Mouse (Mus musculus) ES-Bruce4 (cell line): ENCODE measurements around the gene Cdh11. TPM values are rescaled to one million over a fixed set of nuclear protein-coding genes. Genes with fewer than 3 reads are reported as not detected.

Source experiments
- H3K27ac ChIP-seq: 2 replicates; pipeline ENCODE4 v1.5.1; 2012; ENCODE audit warnings: low read length, inconsistent platforms; ENCODE audit not compliant: insufficient read depth
- H3K27me3 ChIP-seq: 2 replicates; pipeline ENCODE4 v1.6.1; 2012; ENCODE audit warnings: mild to moderate bottlenecking, low read length, inconsistent platforms; ENCODE audit not compliant: control insufficient read depth, poor library complexity, insufficient read depth, severe bottlenecking
- H3K36me3 ChIP-seq: 2 replicates; pipeline ENCODE4 v1.6.1; 2012; ENCODE audit warnings: inconsistent platforms, mild to moderate bottlenecking, low read length, moderate library complexity; ENCODE audit not compliant: control insufficient read depth, poor library complexity, insufficient read depth, severe bottlenecking
- H3K4me1 ChIP-seq: one replicate; pipeline ENCODE4 v1.8.1; 2011; ENCODE audit warnings: low read length; ENCODE audit not compliant: control insufficient read depth, insufficient read depth
- H3K4me3 ChIP-seq: 2 replicates; pipeline ENCODE4 v1.5.1; 2011; ENCODE audit warnings: low read depth, mild to moderate bottlenecking, low read length
- H3K9ac ChIP-seq: 2 replicates; pipeline ENCODE4 v1.6.1; 2012; ENCODE audit warnings: low read depth, mild to moderate bottlenecking, inconsistent platforms; ENCODE audit not compliant: poor library complexity, severe bottlenecking
- H3K9me3 ChIP-seq: replicated peaks from 2 replicates; pipeline ENCODE4 v1.6.1; 2012; ENCODE audit warnings: mild to moderate bottlenecking, low read length, inconsistent platforms; ENCODE audit not compliant: control insufficient read depth, poor library complexity, insufficient read depth, severe bottlenecking
- CTCF ChIP-seq: IDR thresholded peaks from one replicate; pipeline ENCODE4 v1.8.1; 2011; ENCODE audit warnings: low read depth, low read length
- EP300 ChIP-seq: IDR thresholded peaks from 2 replicates; pipeline ENCODE4 v1.6.1; 2011; ENCODE audit warnings: low read depth, low read length; ENCODE audit not compliant: insufficient read depth
- POLR2A ChIP-seq: IDR thresholded peaks from one replicate; pipeline ENCODE4 v1.8.1; 2011; ENCODE audit warnings: low read length; ENCODE audit not compliant: insufficient read depth
- polyA plus RNA-seq: library from polyadenylated mRNA; stranded (reverse); fragments of >200 nt; gene quantifications from 2 replicates; pipeline ENCODE4 v1.2.4, GENCODE M21; 2011; ENCODE audit warnings: low read depth; ENCODE audit not compliant: missing spikeins, insufficient read depth, insufficient read length

Gene Cdh11
- polyA plus RNA-seq, 1 experiment = 1.1 TPM

DNA sequence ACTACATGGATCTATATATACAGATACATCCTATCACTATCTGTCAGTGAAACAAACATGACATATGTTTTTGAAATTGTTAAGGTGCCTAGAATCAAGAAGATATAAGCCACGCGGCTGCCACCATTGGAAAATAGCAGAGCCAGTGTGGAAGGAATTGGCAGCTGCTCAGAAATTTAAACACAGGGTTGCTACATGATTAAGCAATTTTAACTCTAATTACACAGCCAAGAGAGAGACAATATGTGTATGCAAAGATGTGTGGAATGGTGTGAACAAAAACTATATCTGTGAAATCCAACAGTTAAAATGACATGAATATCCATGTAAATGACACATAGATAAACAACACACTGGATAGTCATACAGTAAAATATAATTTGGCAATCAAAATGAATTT, 128.9 kb downstream of the Cdh11 start:
- Histone ChIP-seq H3K9me3 (no peaks in the 10 kb centered on the region), H3K27me3 (no peaks in the 10 kb centered on the region), H3K4me1 (no peaks in the 10 kb centered on the region), H3K4me3 (no peak overlapping the region), H3K36me3 (no peaks in the 10 kb centered on the region), H3K27ac (no peak overlapping the region), H3K9ac (no peak overlapping the region)
- no peak for TF ChIP-seq POLR2A
- no peak for TF ChIP-seq EP300
- TF ChIP-seq CTCF = no peak

DNA sequence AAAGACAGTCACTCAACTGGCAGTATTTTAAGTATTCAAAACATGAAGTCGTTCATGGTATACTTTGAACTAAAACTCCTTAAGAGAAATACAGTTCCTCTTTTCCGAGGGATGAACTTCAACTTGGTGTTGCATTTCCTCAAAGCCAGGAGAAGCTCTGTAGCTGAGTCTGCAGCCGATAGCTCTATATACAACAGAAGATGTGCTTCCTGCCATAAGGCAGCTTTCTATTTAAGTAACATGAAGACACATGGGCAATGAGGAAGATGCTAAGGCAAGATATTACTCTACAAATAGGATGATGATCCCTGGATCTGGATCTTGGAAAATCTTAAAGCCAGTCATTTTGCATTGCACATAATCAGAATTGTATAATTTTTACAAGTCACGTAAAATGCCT, 133.5 kb downstream of the Cdh11 start:
- no peaks in the 10 kb centered on the region for H3K27me3 ChIP-seq
- no peak overlapping the region for H3K4me3 ChIP-seq
- H3K9me3 ChIP-seq = no peaks in the 10 kb centered on the region
- H3K4me1 ChIP-seq = no peaks in the 10 kb centered on the region
- TF ChIP-seq CTCF (no peak), EP300 (no peak), POLR2A (no peak)
- no peak overlapping the region for H3K27ac ChIP-seq
- H3K9ac ChIP-seq = no peak overlapping the region
- H3K36me3 ChIP-seq = no peaks in the 10 kb centered on the region

DNA sequence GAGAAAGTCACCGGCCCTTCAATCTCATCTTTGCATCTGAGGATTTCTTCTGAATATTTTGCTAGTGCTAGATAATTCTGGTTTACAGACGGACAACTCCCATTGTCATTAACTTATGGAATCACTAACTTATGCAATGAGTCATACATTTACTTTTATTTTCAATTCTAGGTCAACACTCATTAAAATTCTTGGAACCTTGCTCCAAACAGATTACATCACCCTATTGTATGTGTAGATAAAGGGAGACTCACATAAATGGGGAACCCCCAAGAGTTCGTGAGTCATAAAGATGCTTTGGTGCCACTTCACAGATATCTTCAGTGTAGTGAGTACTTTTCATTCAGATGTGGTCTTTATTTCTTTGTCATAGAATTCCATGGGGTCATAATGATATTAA, 158.3 kb downstream of the Cdh11 start:
- no peak overlapping the region for H3K27ac ChIP-seq
- no peak overlapping the region for H3K4me3 ChIP-seq
- no peaks in the 10 kb centered on the region for H3K36me3 ChIP-seq
- no peaks in the 10 kb centered on the region for H3K9me3 ChIP-seq
- no peak for TF ChIP-seq POLR2A
- TF ChIP-seq EP300 = no peak
- TF ChIP-seq CTCF = no peak
- H3K9ac ChIP-seq = no peak overlapping the region
- no peaks in the 10 kb centered on the region for H3K4me1 ChIP-seq
- H3K27me3 ChIP-seq = no peaks in the 10 kb centered on the region

DNA sequence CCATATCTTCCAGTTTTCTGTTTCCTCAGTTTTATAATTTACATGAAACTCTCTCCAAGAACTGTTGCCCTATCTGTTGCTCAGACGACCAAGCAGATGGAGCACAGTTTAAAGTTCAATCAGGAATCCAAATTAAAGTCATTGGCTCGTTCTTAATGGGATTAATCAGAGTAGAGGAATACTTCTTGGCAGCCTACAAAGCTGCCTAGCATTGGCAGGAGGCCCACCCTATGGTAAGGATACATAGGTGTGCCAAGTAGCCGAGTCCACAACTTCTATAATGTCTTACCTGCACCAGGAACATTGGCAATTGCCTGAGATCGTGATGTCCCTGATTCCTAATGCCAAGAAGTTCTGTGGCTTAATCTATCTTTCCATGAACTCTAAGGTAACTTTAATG, 173.3 kb downstream of the Cdh11 start:
- H3K36me3 ChIP-seq = no peaks in the 10 kb centered on the region
- H3K9ac ChIP-seq = no peak overlapping the region
- no peak for TF ChIP-seq POLR2A
- no peak for TF ChIP-seq CTCF
- TF ChIP-seq EP300 = no peak
- H3K27ac ChIP-seq = no peak overlapping the region
- H3K4me1 ChIP-seq = no peaks in the 10 kb centered on the region
- H3K4me3 ChIP-seq = no peak overlapping the region
- no peaks in the 10 kb centered on the region for H3K9me3 ChIP-seq
- no peaks in the 10 kb centered on the region for H3K27me3 ChIP-seq

DNA sequence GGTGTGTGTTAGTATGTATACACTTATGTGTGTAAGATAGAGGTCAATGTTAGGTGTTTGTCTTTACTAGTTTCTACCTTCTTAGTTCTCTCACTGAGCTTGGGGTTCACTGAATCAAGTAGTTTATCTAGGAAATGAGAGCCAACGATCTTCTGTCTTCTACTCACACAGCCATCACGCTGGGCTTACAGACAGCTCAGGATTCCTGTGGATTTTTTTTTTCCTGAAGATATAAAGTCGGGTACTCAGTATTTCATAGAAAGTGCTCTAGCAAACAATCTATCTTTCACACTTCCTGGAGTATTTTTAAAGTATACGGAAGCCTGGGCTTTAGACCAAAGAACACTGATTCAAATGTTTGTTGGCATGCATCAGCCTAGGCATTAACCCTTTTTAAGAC, 184.1 kb downstream of the Cdh11 start:
- Histone ChIP-seq H3K27me3 (no peaks in the 10 kb centered on the region), H3K27ac (no peak overlapping the region), H3K36me3 (no peaks in the 10 kb centered on the region), H3K4me3 (no peak overlapping the region), H3K9me3 (no peaks in the 10 kb centered on the region), H3K9ac (no peak overlapping the region), H3K4me1 (no peaks in the 10 kb centered on the region)
- TF ChIP-seq POLR2A = no peak
- no peak for TF ChIP-seq CTCF
- TF ChIP-seq EP300 = no peak

DNA sequence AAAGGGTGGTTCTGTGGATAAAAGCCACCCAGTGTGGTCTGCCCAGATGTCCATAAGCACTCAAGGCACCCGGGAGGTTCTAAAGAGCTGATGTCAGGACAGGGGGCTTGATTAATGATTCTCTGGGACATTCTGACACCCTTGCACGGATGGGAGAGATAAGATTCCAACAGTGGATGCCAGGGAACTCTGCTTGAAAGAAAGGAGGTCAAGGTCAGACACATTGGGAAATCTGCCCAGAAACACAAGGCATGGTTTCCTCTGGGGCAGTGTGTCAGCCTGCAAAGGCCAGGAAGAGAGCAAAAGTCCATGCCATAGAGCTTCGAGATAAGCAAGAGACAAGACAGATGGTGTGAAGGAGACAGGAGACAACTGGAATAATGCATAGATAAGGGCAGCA, 188.9 kb downstream of the Cdh11 start:
- Histone ChIP-seq H3K9ac (no peak overlapping the region), H3K36me3 (no peaks in the 10 kb centered on the region), H3K27ac (no peak overlapping the region), H3K27me3 (no peaks in the 10 kb centered on the region), H3K9me3 (no peaks in the 10 kb centered on the region), H3K4me1 (no peaks in the 10 kb centered on the region), H3K4me3 (no peak overlapping the region)
- TF ChIP-seq CTCF = no peak
- no peak for TF ChIP-seq EP300
- no peak for TF ChIP-seq POLR2A
